Mouse (Mus musculus): ENCODE measurements around the gene Mtus2. TPM values are rescaled to one million over a fixed set of nuclear protein-coding genes. Genes with fewer than 3 reads are reported as not detected.

Mtus2 gene
- polyA plus RNA-seq, 1 experiment: 8.7 TPM

DNA sequence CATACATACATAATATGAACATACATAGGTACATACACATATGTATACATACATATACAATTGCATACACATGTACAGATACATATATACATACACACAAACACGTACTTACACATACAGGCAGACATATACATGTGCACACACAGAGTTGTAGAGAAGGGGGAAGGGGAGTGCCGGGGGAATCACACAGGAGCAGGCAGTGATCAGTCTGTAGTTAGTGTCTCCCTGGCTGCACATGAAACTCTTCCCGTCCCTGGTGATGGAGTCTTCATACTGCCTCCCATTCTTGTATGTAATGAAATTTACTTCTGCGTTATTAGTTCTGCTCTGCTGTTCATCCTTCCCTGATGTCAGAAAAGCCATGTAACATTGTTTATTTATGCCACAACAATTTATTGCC is 65.7 kb downstream of the Mtus2 start:
- no peaks in the 10 kb centered on the region for H3K27me3 ChIP-seq (ENCODE audit: control insufficient read depth, insufficient read depth, low read length)
- no peaks in the 10 kb centered on the region for H3K36me3 ChIP-seq (ENCODE audit: control insufficient read depth, insufficient read depth, low read length)
- DNase-seq: no peak
- H3K4me1 ChIP-seq (replicated peaks; ENCODE audit: control insufficient read depth, insufficient read depth, low read length): no peaks in the 10 kb centered on the region
- 95% methylated on average over 4 of the region's 4 CpGs for WGBS
- no peak overlapping the region for H3K4me3 ChIP-seq (ENCODE audit: control insufficient read depth, insufficient read depth, low read length)
- no peak overlapping the region for H3K27ac ChIP-seq (ENCODE audit: control insufficient read depth, insufficient read depth, low read length)
- TF ChIP-seq CTCF (IDR thresholded peaks at IDR 0.05; ENCODE audit: borderline replicate concordance, control insufficient read depth, extremely low read depth, insufficient read depth, low read length, poor library complexity) (no peak), POLR2A (IDR thresholded peaks at IDR 0.05; ENCODE audit: control insufficient read depth, extremely low read depth, insufficient read depth, low read length, poor library complexity) (no peak)

DNA sequence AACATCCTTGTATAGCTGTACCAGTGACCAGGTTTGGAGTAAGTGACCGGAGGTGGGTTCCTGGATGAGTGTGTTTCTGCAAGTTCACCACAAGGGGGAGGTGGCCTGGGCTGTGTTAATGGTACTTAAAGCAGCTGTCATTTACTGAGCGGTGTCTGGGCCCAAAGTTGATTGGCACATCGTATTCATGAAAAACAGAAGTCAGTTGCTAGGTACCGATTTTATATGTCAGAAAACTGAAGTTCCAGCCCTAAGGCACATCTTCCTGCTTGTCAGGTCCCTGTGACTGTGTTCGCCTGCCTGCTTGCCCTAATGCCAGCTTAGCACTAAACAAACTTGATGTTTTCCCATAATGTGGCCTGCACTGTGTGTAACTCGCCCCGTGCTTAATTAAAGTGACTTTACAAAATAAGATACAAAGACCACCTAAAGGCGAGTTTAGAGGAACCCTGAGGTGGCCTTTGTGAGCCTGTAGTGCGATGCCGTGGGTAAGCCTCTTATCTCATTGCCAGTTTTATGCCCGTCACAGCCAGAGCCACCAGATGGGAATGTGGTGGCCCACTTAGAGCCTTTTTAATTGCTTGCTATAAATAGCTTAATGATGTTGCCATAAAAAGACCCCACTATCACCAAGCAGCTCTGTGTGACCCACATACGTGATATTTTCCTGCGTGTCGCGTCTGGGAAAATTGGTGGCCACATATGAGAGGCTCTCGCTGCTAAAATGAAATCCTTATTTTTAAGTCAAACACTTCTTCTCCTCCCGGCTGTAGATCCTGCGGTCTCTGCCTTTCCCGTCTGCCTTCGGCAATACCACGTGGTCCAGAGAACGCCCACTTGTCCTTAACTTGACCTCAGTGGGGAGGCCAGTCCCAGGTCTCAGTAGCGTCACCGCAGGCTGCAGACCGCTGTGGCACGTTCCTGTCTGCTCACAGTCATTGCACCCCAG is 69.6 kb downstream of the Mtus2 start:
- H3K4me1 ChIP-seq (replicated peaks; ENCODE audit: control insufficient read depth, insufficient read depth, low read length): no peaks in the 10 kb centered on the region
- no peak for TF ChIP-seq POLR2A (IDR thresholded peaks at IDR 0.05; ENCODE audit: control insufficient read depth, extremely low read depth, insufficient read depth, low read length, poor library complexity)
- no peak for TF ChIP-seq CTCF (IDR thresholded peaks at IDR 0.05; ENCODE audit: borderline replicate concordance, control insufficient read depth, extremely low read depth, insufficient read depth, low read length, poor library complexity)
- H3K27ac ChIP-seq (ENCODE audit: control insufficient read depth, insufficient read depth, low read length): no peak overlapping the region
- H3K36me3 ChIP-seq (ENCODE audit: control insufficient read depth, insufficient read depth, low read length): no peaks in the 10 kb centered on the region
- 70% methylated on average over 26 of the region's 26 CpGs for WGBS
- DNase-seq: no peak
- H3K4me3 ChIP-seq (ENCODE audit: control insufficient read depth, insufficient read depth, low read length): no peak overlapping the region
- no peaks in the 10 kb centered on the region for H3K27me3 ChIP-seq (ENCODE audit: control insufficient read depth, insufficient read depth, low read length)

DNA sequence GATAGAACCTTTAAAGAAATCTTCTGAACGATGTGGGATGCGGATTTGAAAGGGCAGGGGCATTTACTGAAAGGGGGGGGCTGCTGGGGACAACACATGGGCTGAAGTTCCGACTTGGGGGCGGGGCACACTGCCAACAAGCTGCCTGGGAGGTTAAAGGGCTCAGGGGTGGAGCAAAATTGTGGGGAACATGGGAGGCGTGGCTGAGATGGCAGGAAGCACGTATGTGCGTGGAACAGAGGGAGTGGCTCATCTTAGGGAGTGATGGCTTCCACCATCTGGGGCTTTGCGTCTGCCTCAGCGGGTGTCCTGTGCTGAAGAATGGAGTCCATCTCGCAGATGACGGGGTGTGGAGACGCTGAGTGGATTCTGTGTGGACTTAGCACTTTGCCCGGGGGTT is 70.9 kb downstream of the Mtus2 start:
- TF ChIP-seq POLR2A (IDR thresholded peaks at IDR 0.05; ENCODE audit: control insufficient read depth, extremely low read depth, insufficient read depth, low read length, poor library complexity) (no peak), CTCF (IDR thresholded peaks at IDR 0.05; ENCODE audit: borderline replicate concordance, control insufficient read depth, extremely low read depth, insufficient read depth, low read length, poor library complexity) (no peak)
- H3K4me1 ChIP-seq (replicated peaks; ENCODE audit: control insufficient read depth, insufficient read depth, low read length): no peaks in the 10 kb centered on the region
- DNase-seq: no peak
- H3K4me3 ChIP-seq (ENCODE audit: control insufficient read depth, insufficient read depth, low read length): no peak overlapping the region
- WGBS: 84% methylated on average over 13 of the region's 13 CpGs
- no peak overlapping the region for H3K27ac ChIP-seq (ENCODE audit: control insufficient read depth, insufficient read depth, low read length)
- H3K27me3 ChIP-seq (ENCODE audit: control insufficient read depth, insufficient read depth, low read length): no peaks in the 10 kb centered on the region
- no peaks in the 10 kb centered on the region for H3K36me3 ChIP-seq (ENCODE audit: control insufficient read depth, insufficient read depth, low read length)

DNA sequence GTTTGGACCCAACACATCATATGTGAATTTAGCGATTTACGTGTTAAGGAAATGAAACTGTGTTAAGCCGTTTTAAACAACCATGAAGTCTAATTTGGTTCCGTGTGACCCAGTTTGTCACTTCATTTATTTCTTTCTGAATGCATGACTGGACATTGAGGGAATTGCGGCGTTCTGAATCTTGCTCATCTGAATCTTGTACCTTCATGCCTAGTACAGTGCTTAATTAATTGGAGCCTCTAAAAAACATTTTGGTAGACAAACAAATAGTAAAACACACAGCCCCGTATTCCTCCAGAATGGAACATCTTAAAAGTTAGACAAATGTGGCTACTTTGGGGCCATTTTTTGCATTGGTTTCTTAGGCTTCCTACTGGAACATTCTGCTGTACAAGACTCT is 84.5 kb downstream of the Mtus2 start:
- Histone ChIP-seq H3K4me3 (ENCODE audit: control insufficient read depth, insufficient read depth, low read length) (no peak overlapping the region), H3K27me3 (ENCODE audit: control insufficient read depth, insufficient read depth, low read length) (no peaks in the 10 kb centered on the region), H3K27ac (ENCODE audit: control insufficient read depth, insufficient read depth, low read length) (no peak overlapping the region), H3K36me3 (ENCODE audit: control insufficient read depth, insufficient read depth, low read length) (no peaks in the 10 kb centered on the region), H3K4me1 (replicated peaks; ENCODE audit: control insufficient read depth, insufficient read depth, low read length) (no peaks in the 10 kb centered on the region)
- no peak for TF ChIP-seq CTCF (IDR thresholded peaks at IDR 0.05; ENCODE audit: borderline replicate concordance, control insufficient read depth, extremely low read depth, insufficient read depth, low read length, poor library complexity)
- TF ChIP-seq POLR2A (IDR thresholded peaks at IDR 0.05; ENCODE audit: control insufficient read depth, extremely low read depth, insufficient read depth, low read length, poor library complexity): no peak
- no peak for DNase-seq
- 96% methylated on average over 7 of the region's 7 CpGs for WGBS

DNA sequence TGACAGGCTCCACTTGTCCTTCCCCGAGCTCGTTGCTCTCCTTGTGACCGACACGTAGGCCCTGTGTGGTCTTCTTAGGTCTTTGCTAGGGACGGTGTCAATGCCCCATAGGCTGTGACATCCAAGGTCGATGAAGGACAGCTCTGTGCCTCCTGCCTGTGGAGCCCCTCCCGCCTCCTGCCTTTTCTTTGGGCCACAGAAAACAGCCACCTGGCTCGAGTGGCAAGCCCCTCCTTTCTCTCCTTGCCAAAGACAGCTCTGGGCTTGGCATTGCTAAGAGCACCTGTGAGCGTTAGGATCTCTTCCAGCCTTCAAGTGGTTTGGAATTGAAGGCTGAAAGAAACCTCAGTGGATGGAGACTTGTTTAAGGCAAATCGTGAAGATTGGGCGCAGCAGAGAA is 91.1 kb downstream of the Mtus2 start:
- DNase-seq: no peak
- WGBS: 81% methylated on average over 11 of the region's 11 CpGs
- TF ChIP-seq POLR2A (IDR thresholded peaks at IDR 0.05; ENCODE audit: control insufficient read depth, extremely low read depth, insufficient read depth, low read length, poor library complexity): no peak
- TF ChIP-seq CTCF (IDR thresholded peaks at IDR 0.05; ENCODE audit: borderline replicate concordance, control insufficient read depth, extremely low read depth, insufficient read depth, low read length, poor library complexity): no peak
- Histone ChIP-seq H3K36me3 (ENCODE audit: control insufficient read depth, insufficient read depth, low read length) (no peaks in the 10 kb centered on the region), H3K4me3 (ENCODE audit: control insufficient read depth, insufficient read depth, low read length) (no peak overlapping the region), H3K27ac (ENCODE audit: control insufficient read depth, insufficient read depth, low read length) (no peak overlapping the region), H3K4me1 (replicated peaks; ENCODE audit: control insufficient read depth, insufficient read depth, low read length) (no peaks in the 10 kb centered on the region), H3K27me3 (ENCODE audit: control insufficient read depth, insufficient read depth, low read length) (no peaks in the 10 kb centered on the region)

DNA sequence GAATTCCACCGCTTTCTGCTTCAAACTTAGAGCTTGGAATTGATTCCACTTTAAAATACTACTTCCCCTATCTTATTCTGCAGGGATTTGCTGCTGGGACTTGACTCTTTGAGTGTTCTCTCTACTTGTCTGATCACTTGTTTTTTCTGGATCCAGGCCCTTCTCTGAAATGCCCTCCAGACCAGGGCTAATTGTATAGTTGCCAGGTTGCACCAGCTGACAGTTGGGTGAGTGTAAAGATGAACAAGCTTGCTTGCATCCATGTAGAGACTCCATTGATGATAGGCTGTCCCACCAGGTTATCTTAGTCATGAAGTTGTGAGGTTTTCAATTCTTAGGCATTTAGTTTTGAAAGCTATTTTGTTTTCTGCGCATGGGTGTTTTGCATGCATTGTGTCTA is 92.2 kb downstream of the Mtus2 start:
- H3K4me3 ChIP-seq (ENCODE audit: control insufficient read depth, insufficient read depth, low read length): no peak overlapping the region
- WGBS: 92% methylated on average over 2 of the region's 2 CpGs
- TF ChIP-seq CTCF (IDR thresholded peaks at IDR 0.05; ENCODE audit: borderline replicate concordance, control insufficient read depth, extremely low read depth, insufficient read depth, low read length, poor library complexity) (no peak), POLR2A (IDR thresholded peaks at IDR 0.05; ENCODE audit: control insufficient read depth, extremely low read depth, insufficient read depth, low read length, poor library complexity) (no peak)
- no peaks in the 10 kb centered on the region for H3K4me1 ChIP-seq (replicated peaks; ENCODE audit: control insufficient read depth, insufficient read depth, low read length)
- no peak for DNase-seq
- no peak overlapping the region for H3K27ac ChIP-seq (ENCODE audit: control insufficient read depth, insufficient read depth, low read length)
- no peaks in the 10 kb centered on the region for H3K27me3 ChIP-seq (ENCODE audit: control insufficient read depth, insufficient read depth, low read length)
- H3K36me3 ChIP-seq (ENCODE audit: control insufficient read depth, insufficient read depth, low read length): no peaks in the 10 kb centered on the region
